Mouse (Mus musculus): ENCODE data around the gene Polr1b.
A peak's percentile ranks its signal among the peaks of the same experiment; 100 is the strongest.

Polr1b gene

DNA sequence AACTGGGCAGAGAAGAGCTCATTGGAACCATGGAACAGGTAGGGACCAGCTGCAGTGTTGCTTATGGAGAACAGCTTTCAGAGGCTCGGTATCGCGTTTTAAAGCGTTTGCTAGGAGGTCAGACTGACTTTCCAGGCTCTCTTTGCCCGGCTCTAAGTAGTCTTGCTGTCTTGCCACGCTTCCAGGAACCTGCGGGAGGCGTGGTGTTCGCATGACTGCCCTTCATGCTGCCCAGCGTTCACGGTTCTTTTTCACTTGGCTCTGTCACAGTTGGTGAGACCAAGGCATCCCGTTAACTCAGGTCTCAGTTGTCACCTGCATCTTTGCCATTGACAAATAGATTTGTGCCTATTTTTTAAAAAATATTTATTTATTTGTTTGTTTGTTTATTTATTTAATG, 17.3 kb downstream of the Polr1b start:
- no peak for DNase-seq (ENCODE audit: low spot score in 2 of 2)

DNA sequence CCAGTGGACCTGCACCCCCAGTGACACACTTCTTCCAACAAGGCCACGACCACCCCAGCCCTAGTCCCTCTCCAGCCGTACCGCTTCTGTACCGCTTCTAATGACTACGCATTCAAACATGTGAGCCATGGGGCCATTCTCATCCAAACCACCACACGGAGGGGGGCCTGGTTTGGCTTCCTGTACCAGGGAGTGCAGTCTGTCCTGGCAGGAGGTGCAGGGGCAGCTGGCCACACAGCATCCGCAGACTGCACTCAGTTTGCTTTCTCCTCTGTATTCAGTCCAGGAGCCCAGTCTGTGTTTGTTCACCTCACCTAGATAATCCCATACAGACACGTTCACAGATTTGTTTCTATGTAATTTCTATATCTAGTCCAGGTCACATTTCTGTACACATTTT, 21.2 kb downstream of the Polr1b start:
- no peak for DNase-seq (ENCODE audit: low spot score in 2 of 2)

DNA sequence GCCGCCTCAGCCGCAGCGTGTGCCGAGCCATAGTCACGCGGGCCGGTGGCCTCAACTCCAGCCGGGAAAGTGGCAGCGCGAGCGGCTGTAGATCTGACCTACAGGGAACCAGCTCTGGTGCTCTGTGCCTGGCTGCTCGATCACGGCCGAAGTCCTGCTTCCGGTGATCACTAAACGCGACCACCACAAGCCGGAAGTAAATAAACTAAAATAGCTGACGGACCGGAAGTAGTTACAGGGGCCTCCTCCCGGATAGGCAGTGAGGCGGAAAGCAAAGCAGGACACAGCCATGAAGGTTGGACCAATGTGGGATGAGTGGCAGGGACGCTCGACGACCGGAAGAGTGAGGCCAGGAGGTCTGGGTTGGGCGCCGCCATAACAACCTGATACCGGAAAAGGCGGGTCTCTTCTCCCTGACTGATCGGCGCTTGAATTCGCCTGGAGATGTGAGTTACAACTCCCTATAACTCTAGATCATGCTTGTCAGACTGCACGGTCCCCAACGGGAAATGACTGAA, 28.7 kb downstream of the Polr1b start, which contains the start of gene Chchd5:
Chchd5 (plus strand) TSS at position 289 of the 518 bp plus-strand sequence.
- peak; percentile 96 to 97 for DNase-seq (ENCODE audit: low spot score in 2 of 2)

DNA sequence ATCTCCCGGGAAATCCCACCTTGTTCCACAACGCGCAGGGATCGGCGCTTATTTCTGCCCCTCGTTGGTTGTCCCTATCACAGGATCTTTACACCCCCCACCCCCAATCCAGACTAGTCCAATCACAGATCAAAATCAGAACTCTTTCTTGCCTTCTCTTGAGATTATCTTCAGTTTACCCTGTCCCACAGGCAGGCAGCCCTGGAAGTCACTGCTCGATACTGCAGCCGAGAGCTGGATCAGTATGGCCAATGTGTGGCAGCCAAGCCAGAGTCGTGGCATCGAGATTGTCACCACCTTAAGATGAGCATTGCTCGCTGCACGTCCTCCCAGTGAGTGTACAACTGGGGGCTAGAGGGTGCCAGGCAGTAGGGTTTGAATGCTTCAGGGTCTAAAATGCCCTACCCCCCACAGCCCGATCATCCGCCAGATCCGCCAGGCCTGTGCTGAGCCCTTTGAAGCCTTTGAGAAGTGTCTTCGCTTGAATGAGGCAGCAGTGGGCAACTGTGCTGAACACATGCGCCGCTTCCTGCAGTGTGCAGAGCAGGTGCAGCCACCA, 29.3 kb downstream of the Polr1b start:
- DNase-seq (ENCODE audit: low spot score in 2 of 2): no peak

DNA sequence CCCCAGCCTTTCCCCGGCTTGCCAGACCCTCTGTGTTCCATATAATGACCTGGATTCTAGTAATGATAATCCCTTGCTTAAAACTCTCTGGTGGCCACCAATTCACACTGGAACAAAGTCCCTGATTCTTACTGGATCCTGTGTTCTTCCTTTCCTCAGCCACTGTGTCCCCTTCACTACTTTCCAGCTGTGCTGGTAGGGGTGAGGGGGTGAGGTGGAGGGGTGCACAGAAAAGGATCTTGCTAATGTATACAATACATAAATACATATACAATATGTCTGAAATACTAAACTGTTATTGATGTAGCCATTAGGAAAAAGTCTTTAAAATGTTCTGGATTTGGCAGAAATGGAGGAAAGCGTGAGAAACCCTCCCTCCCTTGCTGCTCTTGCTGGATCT, 30.0 kb downstream of the Polr1b start:
- no peak for DNase-seq (ENCODE audit: low spot score in 2 of 2)

DNA sequence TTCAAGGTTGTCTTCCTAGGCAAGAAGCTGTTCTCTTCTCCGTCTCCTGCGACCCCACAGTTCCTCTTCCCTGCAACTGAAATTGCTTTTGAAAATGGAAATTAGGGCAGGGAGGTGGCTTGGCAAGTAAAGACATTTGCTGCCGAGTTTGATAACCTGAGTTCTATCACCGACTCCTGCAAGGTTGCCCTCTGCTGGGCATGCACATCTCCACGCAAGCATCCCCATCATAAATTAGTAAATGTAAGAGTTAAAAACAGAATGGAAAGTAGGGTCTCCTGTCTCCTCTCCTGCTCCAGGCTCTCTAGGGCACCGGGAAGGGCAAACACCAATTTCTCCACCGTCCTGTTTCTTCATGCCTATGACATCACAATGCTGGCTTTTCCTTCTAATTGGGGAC, 31.4 kb downstream of the Polr1b start:
- DNase-seq (ENCODE audit: low spot score in 2 of 2): no peak

DNA sequence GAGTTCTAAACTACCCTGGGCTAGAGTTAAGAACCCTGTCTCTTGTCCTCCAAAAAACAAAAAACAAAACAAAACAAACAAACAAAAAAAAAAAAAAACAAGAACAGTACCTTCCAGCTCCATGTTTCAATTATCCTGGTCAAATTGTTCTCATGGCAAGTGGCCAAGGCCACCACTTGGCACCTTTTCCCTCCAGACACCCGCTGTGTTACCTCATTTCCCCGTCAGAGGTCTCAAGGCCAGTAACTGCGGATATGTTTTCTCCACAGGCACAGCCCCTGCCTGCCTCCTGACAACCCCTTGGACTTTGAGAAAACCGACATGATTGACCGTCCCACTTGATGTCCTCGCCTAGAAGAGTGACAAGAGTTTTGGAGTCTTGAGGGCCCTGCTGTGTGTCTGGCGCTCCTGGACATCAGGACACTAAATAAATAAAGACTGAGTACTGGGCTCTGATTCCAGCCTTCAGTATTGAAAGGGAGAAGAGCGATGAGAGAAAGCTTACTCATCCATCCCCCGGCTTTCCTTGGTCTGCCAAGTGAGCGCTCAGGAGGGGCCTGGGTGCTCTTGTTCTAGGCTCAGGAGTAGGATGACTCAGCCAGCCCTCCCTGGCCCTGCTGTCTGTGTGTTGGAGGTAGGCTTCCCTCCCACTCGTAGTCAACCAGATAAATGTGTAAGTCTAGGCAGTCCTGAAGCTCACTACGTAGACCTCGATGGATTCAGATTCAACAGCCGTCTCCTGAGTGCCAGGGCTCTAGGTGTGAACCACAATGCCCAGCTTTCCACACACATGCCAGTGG, 32.4 kb downstream of the Polr1b start:
- peak; percentile 79 to 85 for DNase-seq (ENCODE audit: low spot score in 2 of 2)

DNA sequence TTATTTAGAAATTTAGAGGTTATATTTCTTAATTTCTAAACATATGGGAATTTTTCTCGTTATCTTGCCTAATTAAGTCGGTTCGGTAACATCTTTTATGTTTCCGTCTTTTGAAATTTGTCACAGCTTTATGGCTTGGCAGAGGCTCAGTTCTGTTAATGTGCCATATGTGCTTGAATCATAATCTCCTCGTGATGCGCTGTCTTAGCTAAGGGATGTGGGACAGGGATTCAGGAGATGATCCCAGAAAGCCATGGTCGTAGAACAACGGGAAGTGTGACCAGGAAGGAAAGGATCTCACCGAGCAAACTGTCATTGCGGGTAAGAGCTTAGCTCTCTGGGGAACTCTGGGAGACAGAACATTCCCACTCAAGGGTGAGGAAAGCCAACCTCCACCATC, 39.1 kb downstream of the Polr1b start:
- DNase-seq (ENCODE audit: low spot score in 2 of 2): peak in 1 of 2 experiments; percentile 79

DNA sequence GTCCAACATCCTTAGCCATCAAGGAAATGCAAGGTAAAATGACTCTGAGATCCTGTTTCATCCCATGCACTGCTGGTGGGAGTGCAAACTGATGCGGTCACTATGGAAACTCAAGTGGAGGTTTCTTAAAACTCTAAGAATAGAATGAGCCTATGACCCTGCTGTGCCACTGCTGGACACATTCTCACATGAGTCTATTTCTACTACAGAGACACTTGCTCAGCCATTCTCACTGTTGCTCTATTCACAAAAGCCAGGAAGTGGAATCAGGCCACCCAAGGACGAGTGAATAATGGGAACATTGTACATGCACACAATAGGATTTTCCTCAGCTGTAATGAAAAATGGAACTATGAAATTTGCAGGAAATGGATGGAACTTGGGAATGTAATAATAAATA, 48.0 kb downstream of the Polr1b start:
- no peak for DNase-seq (ENCODE audit: low spot score in 2 of 2)

DNA sequence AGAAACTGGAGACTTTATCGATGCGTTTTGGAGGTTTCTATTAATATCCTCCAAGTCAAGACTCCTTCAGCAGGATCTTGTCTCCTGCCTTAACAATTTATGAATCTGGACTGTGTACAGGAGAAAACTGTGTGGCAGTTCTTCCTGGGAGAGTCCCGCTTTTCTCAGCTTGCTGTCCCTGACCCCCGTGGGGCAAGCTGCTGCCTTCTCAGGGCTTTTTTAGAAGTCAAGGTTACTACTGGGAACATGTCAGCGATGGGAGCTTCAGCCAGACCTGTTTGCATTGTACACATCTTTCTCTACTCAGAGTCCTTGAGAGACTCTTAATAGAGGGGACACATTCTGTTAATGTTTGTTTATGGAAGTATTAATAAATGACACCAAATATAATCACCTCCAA, 49.6 kb downstream of the Polr1b start:
- no peak for DNase-seq (ENCODE audit: low spot score in 2 of 2)

DNA sequence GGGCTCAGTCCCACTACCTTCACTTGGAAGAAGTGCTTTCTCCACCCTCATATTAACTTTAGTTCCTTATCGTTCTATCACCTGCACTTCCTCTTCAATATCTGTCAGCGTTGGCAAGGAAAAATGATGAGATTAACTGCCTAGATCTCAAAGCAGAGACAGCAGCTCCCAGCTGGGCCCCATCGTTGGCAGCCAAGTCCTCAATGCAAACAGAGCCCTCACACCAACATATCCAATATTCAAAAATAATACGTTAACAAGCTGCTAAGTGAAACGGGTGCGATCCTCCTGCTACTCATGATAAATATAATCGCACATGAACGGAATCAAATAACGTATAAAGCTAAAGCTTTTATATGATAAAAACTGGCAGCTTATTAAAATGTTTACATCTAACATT, 50.3 kb downstream of the Polr1b start:
- no peak for DNase-seq (ENCODE audit: low spot score in 2 of 2)

DNA sequence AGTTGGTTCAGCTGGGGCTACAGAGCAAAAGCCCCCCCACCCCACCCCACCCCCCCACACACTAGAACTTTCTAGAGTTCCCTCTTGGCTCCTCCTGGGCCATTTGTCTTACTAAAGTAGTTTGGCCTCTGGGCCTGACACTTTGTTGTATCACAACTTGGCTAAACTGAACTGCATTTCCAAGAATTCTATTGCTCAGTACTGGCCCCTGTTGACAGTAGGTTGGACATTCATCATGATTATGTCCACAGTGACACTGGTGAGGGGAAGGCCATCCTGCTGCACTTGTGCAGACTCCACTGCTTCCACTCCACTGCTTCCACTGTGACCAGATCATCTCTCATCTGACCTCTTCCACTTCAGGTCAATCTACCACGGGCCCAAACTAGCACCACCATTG, 52.0 kb downstream of the Polr1b start:
- DNase-seq (ENCODE audit: low spot score in 2 of 2): no peak

DNA sequence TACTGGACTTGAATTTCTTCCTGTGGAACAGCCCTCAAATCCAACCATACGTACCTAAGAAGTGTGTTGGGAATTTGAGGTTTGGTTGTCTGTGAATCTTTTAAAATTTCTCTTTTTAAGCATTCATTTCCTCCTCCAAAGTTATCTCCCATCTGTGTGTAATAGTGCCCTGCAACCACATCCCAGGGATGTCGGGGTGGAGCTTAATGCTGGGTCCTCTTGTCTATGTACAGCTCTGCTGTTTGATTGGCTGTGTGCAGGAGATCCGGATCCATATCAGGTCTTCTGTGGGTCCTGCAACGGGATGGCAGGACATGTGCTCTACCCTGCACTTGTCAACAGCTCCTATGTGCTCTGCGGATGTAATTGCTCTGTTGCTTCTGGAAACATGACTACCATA, 64.0 kb downstream of the Polr1b start:
- no peak for DNase-seq (ENCODE audit: low spot score in 2 of 2)

DNA sequence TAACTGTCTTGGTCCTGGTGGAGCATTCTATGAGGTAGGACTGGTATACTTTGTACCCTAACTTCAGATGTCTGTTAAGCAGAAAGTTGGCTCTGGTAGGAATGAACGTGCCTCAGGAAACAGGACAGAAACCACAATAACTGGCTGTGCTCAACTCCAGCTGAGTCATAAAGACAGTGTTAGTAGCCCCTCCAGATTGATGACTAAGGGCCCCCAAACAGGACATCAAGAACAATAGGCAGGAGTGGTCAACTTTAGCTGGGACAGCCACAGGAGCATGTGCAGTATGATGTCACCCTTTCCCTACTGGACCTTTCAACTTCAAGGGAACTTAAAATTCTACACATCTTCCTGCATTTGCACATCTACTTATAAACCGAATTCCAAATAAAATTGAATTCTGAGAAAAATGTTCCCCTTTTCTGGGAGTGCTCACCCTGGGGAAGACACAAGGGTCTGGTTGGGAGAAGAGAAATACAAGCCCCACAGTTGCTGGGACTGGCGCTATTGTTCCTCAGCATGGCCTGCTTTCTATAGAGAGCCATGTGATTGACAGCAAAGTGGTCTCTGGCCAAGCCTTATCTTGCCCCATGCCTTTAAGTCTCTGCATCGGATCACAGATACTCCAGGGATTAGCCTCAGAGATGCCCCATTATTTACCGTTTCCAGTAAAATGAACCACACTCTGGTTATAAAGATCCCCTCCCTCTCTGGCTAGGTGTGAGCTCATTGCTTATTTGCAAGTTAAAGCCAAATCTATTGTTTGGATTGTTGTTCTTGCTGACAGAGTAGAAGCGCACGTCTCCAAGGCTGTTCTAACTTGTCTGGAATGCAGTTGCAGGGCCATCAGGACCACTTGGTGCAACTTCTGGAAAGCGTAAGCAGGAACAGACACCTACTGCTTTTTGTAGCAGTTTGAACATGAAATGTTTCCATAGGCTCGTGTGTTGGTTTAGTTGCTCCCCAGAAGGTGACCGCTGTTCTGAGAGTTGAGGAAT, 66.0 kb downstream of the Polr1b start:
- no peak for DNase-seq (ENCODE audit: low spot score in 2 of 2)

DNA sequence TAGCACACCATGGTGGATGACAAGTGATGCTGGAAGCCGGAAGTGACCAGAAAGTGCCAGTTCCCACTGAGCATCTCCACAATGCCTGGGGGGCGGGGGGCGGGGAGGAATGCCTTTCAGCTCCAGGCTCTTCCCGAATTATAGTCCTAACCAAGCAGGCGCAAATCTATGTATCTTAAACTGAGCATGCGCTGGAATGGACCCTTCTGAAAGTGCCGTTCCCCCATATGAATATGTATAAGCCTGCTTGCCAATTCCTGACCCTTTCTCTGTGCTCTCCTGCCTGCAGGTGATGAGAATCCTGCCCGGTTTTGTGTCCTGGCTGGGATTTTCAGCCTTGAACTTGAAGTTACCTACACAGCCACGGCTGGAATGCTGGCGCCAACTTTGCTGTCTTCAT, 72.6 kb downstream of the Polr1b start:
- no peak for DNase-seq (ENCODE audit: low spot score in 2 of 2)

DNA sequence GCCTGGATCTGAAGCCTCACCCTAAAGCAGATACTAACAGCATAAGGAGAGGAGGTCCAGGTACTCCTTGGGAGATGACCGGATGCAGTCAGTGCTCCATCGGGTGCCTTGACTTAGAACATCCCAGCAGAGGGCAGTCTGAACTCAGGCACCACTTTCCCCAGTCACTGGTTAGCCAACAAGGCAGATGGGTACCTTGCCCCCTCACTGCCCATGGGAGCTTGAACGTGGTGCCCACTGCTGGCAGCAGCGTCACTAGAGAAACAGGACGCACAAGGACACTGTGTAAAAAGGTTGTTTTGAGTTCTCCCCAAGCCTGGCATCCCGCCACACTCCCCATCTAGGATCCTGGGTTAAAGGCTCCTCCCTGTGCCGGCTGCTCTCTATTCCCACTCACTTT, 73.7 kb downstream of the Polr1b start:
- peak in 1 of 2 experiments; percentile 68 for DNase-seq (ENCODE audit: low spot score in 2 of 2)

DNA sequence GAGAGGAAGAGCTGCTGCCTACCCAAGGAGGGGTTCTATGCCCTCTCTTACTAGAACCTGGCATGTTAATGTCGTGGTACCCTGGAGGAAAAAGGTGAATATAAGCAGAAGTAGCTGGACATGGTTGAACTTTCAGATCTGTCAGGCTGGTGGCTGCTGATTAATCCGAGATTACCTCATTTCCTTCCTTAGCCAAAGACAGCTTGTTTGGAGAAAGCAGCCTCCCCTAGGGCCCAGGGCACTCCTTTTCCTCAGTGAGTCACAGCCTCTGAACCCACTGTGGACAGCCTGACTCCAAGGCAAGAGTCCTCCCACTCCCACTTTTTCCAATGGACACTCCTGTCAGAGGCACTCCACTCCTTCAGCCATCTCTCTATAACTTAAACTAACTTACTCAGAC, 74.8 kb downstream of the Polr1b start:
- DNase-seq (ENCODE audit: low spot score in 2 of 2): no peak

Measured in left cerebral cortex, adult 9 months (tissue).